Mouse (Mus musculus): ENCODE measurements around the gene Adat3. TPM values are rescaled to one million over a fixed set of nuclear protein-coding genes. Genes with fewer than 3 reads are reported as not detected.

Gene Adat3
- polyA plus RNA-seq (2014; fragmentation: Nextera tagmentation; extraction: Ambion mirVana), result 9.7 TPM in 2 replicates

DNA sequence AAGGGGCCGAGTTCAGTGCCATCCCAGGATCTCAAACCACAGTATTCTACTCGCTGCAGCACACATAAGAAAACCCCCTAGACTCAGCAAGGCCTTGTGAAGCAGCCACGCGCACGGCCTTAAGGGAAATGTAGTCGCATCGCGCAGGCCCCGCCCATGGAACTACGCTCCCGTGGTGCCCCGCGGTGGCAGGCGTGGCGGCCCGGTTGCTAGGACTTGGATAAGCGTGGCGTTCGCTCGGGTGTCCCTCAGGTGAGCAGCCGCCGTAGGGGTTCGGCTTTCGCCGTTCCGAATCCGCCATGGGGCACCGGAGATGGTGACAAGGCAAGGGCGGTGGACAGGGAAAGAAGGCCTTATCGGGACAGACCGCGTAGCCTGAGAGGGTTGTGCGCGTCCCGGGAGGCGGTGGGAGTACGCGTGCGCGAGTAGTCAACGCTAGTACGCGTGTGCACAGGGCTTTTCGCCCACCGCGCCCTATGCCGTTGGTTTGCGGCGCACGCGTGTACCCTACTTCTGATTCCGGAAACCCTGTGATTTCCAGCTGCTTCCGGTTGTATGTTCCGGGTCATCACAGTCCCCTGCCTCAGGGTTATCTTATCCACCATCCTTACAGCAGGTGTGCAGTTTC, at the start of gene Adat3, which contains the start of gene Scamp4:
Gene Adat3, plus strand, starts transcription at position 183 of the 628 bp plus-strand sequence.
Gene Scamp4, plus strand, starts transcription at position 175 of the 628 bp plus-strand sequence.
- peak within 1 kb of the TSS; percentile 49 for H3K9ac ChIP-seq (ENCODE audit: low read depth, low read length)
- H3K27ac ChIP-seq (ENCODE audit: low read depth, low read length), result peak within 1 kb of the TSS; percentile 87
- H3K4me2 ChIP-seq, result peak within 1 kb of the TSS; percentile 73
- WGBS, result under 1% methylated on average over 54 of the region's 54 CpGs
- peak within 1 kb of the TSS; percentile 73 for H3K4me3 ChIP-seq (ENCODE audit: low read depth, low read length)
- peaks cover 22% of the 10 kb centered on the region for H3K36me3 ChIP-seq (ENCODE audit: control insufficient read depth, insufficient read depth, low read length)
- DNase-seq (ENCODE audit: low spot score), result peak; percentile 98
- H3K9me3 ChIP-seq (ENCODE audit: control insufficient read depth, low read length), result no peaks in the 10 kb centered on the region
- peaks cover 40% of the 10 kb centered on the region for H3K4me1 ChIP-seq (replicated peaks; ENCODE audit: control insufficient read depth, insufficient read depth, low read length)
- H3K27me3 ChIP-seq (replicated peaks; ENCODE audit: control insufficient read depth, insufficient read depth, low read length), result no peaks in the 10 kb centered on the region
- ATAC-seq (replicated peaks; ENCODE audit: low FRiP score), result peak; percentile 86

DNA sequence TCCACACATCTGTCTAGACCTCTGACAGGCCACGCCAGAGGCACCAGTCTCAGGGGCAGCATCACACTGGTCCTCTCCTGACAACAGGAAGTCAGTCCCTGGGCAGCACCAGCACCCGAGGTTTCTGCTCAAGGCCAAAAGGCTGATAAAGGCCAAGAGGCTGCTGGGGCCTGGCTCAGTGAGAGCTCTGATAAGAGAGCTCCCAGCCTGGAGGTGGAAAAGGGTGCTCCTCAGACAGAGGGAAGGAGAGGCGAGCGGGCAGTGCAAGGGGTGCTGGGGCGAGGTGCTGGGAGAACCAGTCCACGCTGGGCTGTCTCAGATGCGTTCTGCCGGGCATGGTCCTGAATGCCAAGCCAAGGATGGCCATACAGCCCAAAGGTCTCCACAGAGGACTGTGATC, 49.1 kb upstream of the Adat3 start:
- peak overlapping the region; percentile 76 for H3K27ac ChIP-seq (ENCODE audit: low read depth, low read length)
- DNase-seq (ENCODE audit: low spot score) (peak; percentile 62), ATAC-seq (replicated peaks; ENCODE audit: low FRiP score) (peak; percentile 92)
- H3K4me3 ChIP-seq (ENCODE audit: low read depth, low read length), result peak overlapping the region; percentile 4; the same call in 1 of the 2 replicates
- peaks cover 11% of the 10 kb centered on the region for H3K36me3 ChIP-seq (ENCODE audit: control insufficient read depth, insufficient read depth, low read length)
- no peaks in the 10 kb centered on the region for H3K27me3 ChIP-seq (replicated peaks; ENCODE audit: control insufficient read depth, insufficient read depth, low read length)
- H3K9me3 ChIP-seq (ENCODE audit: control insufficient read depth, low read length), result no peaks in the 10 kb centered on the region
- peak overlapping the region; percentile 57 for H3K4me2 ChIP-seq
- H3K4me1 ChIP-seq (replicated peaks; ENCODE audit: control insufficient read depth, insufficient read depth, low read length), result peaks cover 41% of the 10 kb centered on the region
- H3K9ac ChIP-seq (ENCODE audit: low read depth, low read length), result peak overlapping the region; percentile 31; the same call in 1 of the 2 replicates
- 38% methylated on average over 8 of the region's 8 CpGs for WGBS

DNA sequence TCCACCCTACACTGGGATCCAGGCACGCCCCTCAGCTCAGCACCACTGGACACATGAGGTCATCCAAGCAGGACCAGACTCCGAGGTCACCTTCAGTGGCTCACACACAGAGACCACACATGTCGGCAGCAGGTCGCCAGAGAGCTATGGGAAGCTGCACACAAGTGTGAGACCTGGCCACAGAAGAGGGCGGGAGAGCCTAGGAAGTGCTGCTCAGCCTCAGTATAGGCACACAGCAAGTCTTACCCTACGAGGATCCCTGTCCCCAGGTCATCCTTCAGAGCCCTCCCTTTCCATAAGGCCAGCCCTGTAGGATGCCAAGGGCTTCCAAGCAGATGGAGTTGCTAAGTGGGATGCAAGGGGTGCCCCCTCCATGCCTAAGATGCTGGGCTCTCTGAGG, 48.7 kb upstream of the Adat3 start:
- Histone ChIP-seq H3K36me3 (ENCODE audit: control insufficient read depth, insufficient read depth, low read length) (peaks cover 11% of the 10 kb centered on the region), H3K4me2 (peak overlapping the region; percentile 57), H3K9ac (ENCODE audit: low read depth, low read length) (peak overlapping the region; percentile 31; the same call in 1 of the 2 replicates), H3K27me3 (replicated peaks; ENCODE audit: control insufficient read depth, insufficient read depth, low read length) (no peaks in the 10 kb centered on the region), H3K4me1 (replicated peaks; ENCODE audit: control insufficient read depth, insufficient read depth, low read length) (peaks cover 45% of the 10 kb centered on the region), H3K4me3 (ENCODE audit: low read depth, low read length) (peak overlapping the region; percentile 4; the same call in 1 of the 2 replicates), H3K27ac (ENCODE audit: low read depth, low read length) (peak overlapping the region; percentile 76), H3K9me3 (ENCODE audit: control insufficient read depth, low read length) (no peaks in the 10 kb centered on the region)
- peak; percentile 40 for ATAC-seq (replicated peaks; ENCODE audit: low FRiP score)
- DNase-seq (ENCODE audit: low spot score), result no peak
- WGBS, result 60% methylated on average over 6 of the region's 6 CpGs

DNA sequence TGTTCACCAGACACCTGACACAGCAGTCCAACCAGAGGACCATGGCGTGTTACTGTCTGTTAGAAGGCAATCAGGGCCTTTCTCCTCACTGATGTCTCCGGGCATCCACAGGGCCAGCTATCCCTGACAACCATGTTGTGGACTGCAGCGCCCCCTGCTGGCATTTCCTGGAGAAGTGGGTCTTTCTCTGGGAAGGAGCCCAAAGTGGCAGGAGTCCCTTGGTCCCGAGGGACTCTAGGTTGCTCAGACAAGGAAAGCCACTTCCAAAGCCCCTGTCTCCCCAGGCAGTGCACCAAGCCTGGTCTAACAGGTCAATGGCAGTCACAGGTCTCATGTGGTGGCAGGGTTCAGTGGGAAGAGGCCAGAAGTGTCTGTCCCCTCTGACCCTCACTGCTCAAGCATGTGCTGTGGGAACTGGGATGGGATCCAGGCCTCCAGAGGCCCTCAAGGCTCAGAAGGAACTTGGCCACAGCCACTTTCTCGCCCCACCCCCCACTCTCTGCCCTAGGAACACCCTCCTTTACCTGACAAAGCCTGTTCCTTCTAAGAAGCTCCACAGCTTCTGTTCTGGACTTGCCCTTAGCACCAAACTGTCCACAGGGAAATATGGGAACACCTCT, 45.2 kb upstream of the Adat3 start:
- no peak overlapping the region for H3K4me2 ChIP-seq
- H3K27ac ChIP-seq (ENCODE audit: low read depth, low read length), result no peak overlapping the region

DNA sequence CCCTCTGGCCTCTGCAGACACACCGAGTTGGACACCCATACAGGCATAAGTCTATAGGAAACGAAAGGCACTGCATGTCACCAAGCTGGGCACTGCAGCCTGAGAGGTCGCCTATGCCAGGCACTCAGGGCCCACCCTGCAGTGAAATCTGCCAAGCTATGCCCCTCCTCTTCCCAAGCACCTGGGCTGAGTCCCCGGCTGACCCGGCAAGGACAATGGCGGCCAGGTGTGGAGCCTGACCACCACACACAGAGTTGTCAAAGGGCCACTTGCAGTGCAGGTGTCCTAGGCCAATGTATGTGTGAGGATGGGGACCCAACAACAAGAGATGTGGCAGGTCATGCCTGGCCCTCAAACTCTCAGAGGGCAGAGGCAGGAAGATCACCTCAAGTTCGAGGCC, 43.2 kb upstream of the Adat3 start:
- DNase-seq (ENCODE audit: low spot score) (no peak), ATAC-seq (replicated peaks; ENCODE audit: low FRiP score) (no peak)
- H3K9ac ChIP-seq (ENCODE audit: low read depth, low read length), result peak overlapping the region; percentile 95
- no peak overlapping the region for H3K27ac ChIP-seq (ENCODE audit: low read depth, low read length)
- no peaks in the 10 kb centered on the region for H3K36me3 ChIP-seq (ENCODE audit: control insufficient read depth, insufficient read depth, low read length)
- peaks cover 38% of the 10 kb centered on the region for H3K4me1 ChIP-seq (replicated peaks; ENCODE audit: control insufficient read depth, insufficient read depth, low read length)
- H3K4me3 ChIP-seq (ENCODE audit: low read depth, low read length), result peak overlapping the region; percentile 98
- no peaks in the 10 kb centered on the region for H3K27me3 ChIP-seq (replicated peaks; ENCODE audit: control insufficient read depth, insufficient read depth, low read length)
- no peaks in the 10 kb centered on the region for H3K9me3 ChIP-seq (ENCODE audit: control insufficient read depth, low read length)
- WGBS, result 83% methylated on average over 7 of the region's 7 CpGs
- peak overlapping the region; percentile 62 for H3K4me2 ChIP-seq

More for the DNA sequence above, 45.2 kb upstream of the Adat3 start:
- Histone ChIP-seq H3K36me3 (ENCODE audit: control insufficient read depth, insufficient read depth, low read length) (no peaks in the 10 kb centered on the region), H3K9me3 (ENCODE audit: control insufficient read depth, low read length) (no peaks in the 10 kb centered on the region), H3K4me1 (replicated peaks; ENCODE audit: control insufficient read depth, insufficient read depth, low read length) (peaks cover 57% of the 10 kb centered on the region), H3K9ac (ENCODE audit: low read depth, low read length) (no peak overlapping the region), H3K27me3 (replicated peaks; ENCODE audit: control insufficient read depth, insufficient read depth, low read length) (no peaks in the 10 kb centered on the region), H3K4me3 (ENCODE audit: low read depth, low read length) (no peak overlapping the region)
- 36% methylated on average over 5 of the region's 5 CpGs for WGBS
- peak; percentile 74 for DNase-seq (ENCODE audit: low spot score)
- no peak for ATAC-seq (replicated peaks; ENCODE audit: low FRiP score)

DNA sequence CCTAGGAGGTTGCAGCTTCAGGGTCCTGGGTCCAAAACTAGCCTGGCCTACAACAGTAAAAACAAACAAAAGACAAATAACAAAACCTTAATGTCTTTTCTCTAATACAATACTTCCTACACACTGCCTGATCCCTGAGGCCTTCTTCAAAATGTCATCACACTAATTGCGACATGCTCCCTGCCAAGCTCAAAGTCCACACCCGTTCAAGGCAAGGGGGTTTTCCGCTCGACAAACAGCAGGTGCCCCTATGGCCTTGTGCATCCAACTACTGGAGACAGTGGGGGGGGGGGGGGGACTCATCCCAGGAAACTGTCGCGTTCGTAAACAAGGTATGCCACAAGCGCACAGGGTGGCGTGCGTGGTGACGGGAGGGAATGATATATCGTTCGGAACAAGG, 42.1 kb upstream of the Adat3 start:
- H3K27ac ChIP-seq (ENCODE audit: low read depth, low read length), result peak overlapping the region; percentile 76
- no peaks in the 10 kb centered on the region for H3K36me3 ChIP-seq (ENCODE audit: control insufficient read depth, insufficient read depth, low read length)
- no peaks in the 10 kb centered on the region for H3K27me3 ChIP-seq (replicated peaks; ENCODE audit: control insufficient read depth, insufficient read depth, low read length)
- ATAC-seq (replicated peaks; ENCODE audit: low FRiP score), result peak; percentile 13; the same call in 1 of the 2 replicates
- peak overlapping the region; percentile 95 for H3K9ac ChIP-seq (ENCODE audit: low read depth, low read length)
- 1% methylated on average over 13 of the region's 13 CpGs for WGBS
- no peaks in the 10 kb centered on the region for H3K9me3 ChIP-seq (ENCODE audit: control insufficient read depth, low read length)
- peaks cover 32% of the 10 kb centered on the region for H3K4me1 ChIP-seq (replicated peaks; ENCODE audit: control insufficient read depth, insufficient read depth, low read length)
- peak overlapping the region; percentile 98 for H3K4me3 ChIP-seq (ENCODE audit: low read depth, low read length)
- DNase-seq (ENCODE audit: low spot score), result no peak
- peak overlapping the region; percentile 62 for H3K4me2 ChIP-seq

DNA sequence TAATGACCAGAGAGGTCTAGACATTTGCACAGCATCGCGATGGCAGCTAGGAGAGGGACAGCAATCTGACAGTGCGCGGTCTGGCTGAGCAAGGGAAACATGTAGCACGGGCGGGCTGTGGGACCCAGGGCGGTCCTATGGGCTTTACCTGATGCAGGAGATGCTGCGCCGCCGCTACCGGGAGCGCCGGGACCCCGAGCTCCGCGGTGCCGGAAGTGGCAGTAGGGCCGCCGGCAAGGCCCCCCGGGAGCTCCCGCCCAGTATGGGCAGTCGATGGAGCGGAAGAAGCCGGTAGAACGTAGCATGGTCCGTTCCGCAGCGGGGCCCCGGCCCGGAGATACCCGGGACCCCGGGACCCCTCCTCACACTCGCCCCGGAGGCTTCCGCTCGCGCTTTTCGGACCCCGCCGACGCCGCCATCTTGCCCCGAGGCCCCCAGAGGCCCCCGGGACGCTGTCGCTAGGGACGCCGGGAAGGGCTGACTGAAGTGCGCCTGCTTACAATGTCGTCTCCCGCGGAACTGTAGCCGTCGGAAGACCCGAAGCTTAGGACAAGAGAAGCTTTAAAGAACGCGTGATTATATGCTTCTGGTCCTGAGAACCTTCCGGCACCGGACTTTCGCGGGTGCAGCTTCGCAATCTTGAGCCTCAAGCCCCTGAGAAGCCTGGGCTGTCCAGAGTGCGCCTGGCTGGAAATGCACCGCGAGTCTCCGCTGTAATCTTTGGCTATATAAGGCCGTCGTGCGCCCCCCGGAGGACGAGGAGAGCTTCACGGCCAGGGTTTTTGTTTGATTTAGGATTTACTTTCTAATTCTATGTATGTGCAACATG, 41.4 kb upstream of the Adat3 start, which contains the start of gene Rexo1:
Gene Rexo1, minus strand, starts transcription at position 445 of the 829 bp plus-strand sequence.
- H3K4me1 ChIP-seq (replicated peaks; ENCODE audit: control insufficient read depth, insufficient read depth, low read length), result peaks cover 32% of the 10 kb centered on the region
- peak within 1 kb of the TSS; percentile 95 for H3K9ac ChIP-seq (ENCODE audit: low read depth, low read length)
- WGBS, result under 1% methylated on average over 72 of the region's 72 CpGs
- ATAC-seq (replicated peaks; ENCODE audit: low FRiP score), result peak; percentile 79
- peak within 1 kb of the TSS; percentile 62 for H3K4me2 ChIP-seq
- peak within 1 kb of the TSS; percentile 76 for H3K27ac ChIP-seq (ENCODE audit: low read depth, low read length)
- no peaks in the 10 kb centered on the region for H3K27me3 ChIP-seq (replicated peaks; ENCODE audit: control insufficient read depth, insufficient read depth, low read length)
- DNase-seq (ENCODE audit: low spot score), result peak; percentile 95
- peak within 1 kb of the TSS; percentile 98 for H3K4me3 ChIP-seq (ENCODE audit: low read depth, low read length)
- no peaks in the 10 kb centered on the region for H3K9me3 ChIP-seq (ENCODE audit: control insufficient read depth, low read length)
- H3K36me3 ChIP-seq (ENCODE audit: control insufficient read depth, insufficient read depth, low read length), result no peaks in the 10 kb centered on the region

DNA sequence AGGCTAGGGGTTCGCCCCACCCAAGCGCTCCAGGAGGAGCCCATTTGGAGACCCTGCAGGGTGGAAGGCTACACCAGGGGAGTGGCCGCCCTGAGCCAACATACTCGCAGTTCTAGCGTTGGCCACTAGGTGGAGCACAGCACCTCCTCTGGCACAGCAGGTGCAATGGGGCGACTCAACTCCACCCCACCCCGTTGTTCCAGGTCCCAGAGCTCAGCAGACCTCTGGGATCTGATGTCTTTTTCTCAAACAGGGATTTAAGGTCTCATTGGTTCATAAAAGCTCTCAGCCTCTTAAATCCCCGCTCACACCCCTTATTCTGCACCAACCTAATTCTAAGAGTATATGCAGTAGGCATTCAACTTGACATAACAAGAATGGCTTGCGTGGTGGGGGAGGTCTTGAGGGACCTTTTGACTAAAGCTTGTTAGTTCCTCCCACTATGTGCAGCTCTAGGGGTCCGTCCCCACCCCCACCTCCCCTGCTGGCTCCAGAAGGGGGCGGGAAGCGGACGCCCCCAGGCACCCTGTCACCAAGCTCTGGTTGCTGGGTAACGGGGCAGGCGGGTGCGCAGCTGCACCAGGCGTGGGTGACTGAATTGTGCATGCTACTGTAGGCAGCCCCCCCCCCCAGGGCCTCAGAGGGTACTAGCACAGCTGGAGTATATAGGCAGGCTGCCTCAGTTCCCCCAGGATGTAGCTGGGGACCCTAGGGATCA, 36.1 kb upstream of the Adat3 start:
- DNase-seq (ENCODE audit: low spot score) (peak; percentile 82), ATAC-seq (replicated peaks; ENCODE audit: low FRiP score) (peak; percentile 29; the same call in 1 of the 2 replicates)
- 36% methylated on average over 17 of the region's 17 CpGs for WGBS
- peaks cover 6% of the 10 kb centered on the region for H3K36me3 ChIP-seq (ENCODE audit: control insufficient read depth, insufficient read depth, low read length)
- no peak overlapping the region for H3K27ac ChIP-seq (ENCODE audit: low read depth, low read length)
- H3K4me1 ChIP-seq (replicated peaks; ENCODE audit: control insufficient read depth, insufficient read depth, low read length), result peaks cover 37% of the 10 kb centered on the region
- H3K27me3 ChIP-seq (replicated peaks; ENCODE audit: control insufficient read depth, insufficient read depth, low read length), result no peaks in the 10 kb centered on the region
- H3K9ac ChIP-seq (ENCODE audit: low read depth, low read length), result no peak overlapping the region
- H3K4me2 ChIP-seq, result no peak overlapping the region
- no peak overlapping the region for H3K4me3 ChIP-seq (ENCODE audit: low read depth, low read length)
- H3K9me3 ChIP-seq (ENCODE audit: control insufficient read depth, low read length), result no peaks in the 10 kb centered on the region
